Mouse (Mus musculus): Measurements from ENCODE around the gene Zfp462. TPM values are rescaled to one million over a fixed set of nuclear protein-coding genes. Genes with fewer than 3 reads are reported as not detected.

The Zfp462 gene
- total RNA-seq, 2 experiments from 2014 or later = 39.9 to 61.7 TPM

DNA sequence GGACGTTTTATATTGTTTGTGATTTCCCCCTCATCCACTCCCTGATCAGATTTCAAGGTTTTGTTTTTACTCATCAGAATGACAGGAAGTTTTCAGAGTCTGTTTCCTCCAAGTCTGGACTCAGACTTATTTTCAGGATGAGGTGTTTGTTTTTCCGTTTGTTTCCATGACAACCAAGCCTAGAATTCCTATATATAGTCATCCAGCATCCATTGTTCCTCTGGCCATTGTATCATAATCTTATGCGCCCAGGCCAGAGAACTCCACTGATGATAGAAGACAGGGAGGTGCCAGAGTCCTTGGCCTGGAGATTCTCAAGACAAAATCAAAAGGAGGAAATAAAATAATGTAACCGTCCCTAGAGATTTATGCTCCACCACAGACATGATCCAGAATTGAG is 97.7 kb downstream of the Zfp462 start:
- no peak for DNase-seq

DNA sequence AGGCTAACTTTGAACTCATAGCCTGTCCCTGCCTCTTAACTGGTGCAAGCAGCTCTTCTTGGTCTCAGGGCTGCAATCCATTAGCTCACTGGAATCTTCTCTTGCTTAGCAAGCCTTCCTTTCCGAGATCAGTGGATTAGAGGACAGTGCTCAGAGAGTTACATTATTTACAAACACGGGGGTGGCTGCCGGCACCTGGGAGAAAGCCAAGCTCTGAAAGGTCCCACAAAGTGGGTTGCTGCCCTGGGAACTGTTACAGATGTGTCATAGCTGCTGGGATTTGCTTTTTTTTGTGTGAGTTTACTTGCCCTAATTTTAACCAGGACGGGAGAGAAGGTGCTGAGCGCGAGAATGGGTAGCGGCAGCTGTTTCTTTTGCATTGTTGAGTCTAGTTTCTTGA is 102.4 kb downstream of the Zfp462 start:
- no peak for DNase-seq

DNA sequence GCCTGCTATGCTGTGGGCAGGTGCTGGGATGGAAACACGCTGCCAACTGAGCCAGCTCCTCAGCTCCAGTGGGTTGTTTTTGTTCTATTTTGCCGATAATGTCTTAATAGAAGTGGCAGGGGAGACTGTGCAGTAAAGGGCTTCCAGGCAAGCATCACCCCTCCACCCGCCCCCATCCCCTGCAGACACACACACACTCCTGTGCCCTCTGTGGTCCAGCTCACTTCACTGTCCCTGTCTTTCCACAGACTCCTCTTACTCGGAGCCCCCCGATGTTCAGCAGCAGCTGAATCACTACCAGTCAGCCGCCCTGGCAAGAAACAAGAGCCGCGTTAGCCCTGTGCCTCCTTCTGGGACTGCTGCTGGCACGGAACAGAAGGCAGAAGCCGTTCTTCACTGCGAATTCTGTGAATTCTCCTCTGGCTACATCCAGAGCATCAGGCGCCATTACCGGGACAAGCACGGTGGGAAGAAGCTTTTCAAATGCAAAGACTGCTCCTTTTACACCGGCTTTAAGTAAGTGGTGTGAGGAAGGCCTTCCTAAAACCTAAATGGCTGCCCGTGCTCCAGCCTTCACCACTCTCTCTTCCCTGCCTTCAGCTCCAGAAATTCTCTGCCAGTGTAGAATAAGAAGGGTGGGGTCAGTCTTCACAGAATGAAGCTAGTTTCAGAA is 105.2 kb downstream of the Zfp462 start:
- no peak for DNase-seq

DNA sequence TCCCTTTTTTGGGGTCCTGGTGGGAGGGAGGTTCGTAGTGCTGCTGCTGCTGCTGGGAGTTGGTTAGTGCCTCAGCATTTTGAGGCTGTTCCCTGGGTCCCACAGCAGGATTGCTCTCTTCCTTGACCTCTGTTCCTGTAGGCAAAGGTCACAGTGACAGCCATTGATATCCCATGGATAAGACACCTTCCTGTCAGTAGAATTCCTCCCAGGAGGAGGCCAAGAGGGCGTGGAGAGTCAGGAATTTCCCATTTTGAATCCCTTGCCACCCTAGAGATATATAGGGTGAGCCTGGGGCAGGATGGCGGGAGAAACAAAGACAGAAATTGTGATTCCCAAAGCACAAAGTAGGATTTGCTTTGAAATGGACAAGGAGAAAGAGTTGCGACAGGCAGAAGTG is 106.5 kb downstream of the Zfp462 start:
- no peak for DNase-seq

DNA sequence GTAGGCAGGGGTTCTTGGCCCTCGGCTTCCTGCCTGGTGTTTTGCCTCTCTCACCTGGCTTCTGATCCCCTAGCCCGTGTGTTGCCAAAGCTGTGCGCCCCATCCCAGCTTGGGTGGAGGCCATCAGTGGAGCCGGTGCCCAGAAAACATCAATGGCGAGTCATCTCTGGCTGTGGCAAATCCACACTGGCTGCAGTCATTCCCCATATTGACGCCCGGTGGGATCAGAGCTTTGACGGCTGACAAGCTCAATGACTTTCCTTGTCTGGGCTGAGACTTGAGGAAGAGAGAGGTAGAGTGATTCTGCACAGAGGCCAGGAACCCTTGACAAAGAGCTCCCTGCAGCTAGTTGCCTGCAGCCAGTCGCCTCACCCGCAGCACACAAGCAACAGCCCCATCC is 107.8 kb downstream of the Zfp462 start:
- no peak for DNase-seq

DNA sequence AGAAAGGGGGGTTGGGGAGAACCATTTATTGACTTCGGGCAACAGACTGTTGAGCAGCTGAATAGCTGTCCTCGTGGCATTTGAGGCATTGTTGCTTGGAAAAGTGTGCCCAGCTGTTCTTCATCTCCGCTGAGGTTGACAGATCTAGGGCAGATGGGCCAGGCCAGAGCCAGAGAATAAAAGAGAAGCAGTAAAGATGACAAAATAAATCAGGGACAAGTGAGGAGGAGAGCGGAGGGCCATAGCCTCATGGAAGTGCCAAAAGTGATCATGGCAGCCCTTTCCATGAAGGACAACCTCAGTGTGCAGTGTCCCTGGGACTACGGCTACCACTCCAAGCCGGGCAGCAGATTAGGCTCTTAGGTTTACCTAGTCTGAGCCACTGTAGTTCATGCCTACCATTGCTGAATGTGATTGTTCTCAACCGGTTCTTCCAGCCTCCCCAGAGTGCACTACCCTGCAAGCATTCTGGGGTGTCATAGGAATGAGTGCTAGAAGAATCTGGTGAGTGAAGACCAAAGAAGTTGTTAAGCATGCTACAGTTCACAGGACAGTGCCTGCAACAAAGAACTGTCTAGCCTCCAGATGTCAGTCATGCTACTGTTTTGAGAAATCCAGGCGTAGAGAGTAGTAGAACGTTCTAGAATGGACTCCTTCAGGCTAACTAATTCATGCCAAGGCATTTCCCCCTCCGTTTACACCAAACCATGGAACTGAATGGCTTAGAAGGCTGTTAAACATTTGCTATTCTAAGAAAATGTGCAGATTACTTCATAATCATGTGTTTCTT is 113.0 kb downstream of the Zfp462 start:
- peak; percentile 56 to 69 for DNase-seq

DNA sequence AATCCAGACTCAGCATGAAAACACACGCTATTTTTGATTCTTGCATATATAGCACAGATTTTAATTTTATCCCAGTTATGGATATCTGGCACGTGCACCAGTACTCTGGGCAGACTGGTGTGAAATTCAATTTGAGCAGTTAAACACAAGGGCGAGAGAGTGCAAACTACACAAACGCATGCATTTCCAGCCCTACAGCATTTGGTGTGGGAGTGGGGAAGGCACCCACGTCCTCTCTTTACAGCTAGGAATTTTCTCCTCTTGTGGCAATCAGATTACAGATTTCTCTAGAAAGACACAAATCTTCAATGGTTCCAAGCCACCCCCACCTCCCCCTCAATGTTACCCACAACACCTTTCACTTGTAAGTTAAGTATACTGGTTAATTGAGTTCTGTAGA is 114.1 kb downstream of the Zfp462 start:
- no peak for DNase-seq

DNA sequence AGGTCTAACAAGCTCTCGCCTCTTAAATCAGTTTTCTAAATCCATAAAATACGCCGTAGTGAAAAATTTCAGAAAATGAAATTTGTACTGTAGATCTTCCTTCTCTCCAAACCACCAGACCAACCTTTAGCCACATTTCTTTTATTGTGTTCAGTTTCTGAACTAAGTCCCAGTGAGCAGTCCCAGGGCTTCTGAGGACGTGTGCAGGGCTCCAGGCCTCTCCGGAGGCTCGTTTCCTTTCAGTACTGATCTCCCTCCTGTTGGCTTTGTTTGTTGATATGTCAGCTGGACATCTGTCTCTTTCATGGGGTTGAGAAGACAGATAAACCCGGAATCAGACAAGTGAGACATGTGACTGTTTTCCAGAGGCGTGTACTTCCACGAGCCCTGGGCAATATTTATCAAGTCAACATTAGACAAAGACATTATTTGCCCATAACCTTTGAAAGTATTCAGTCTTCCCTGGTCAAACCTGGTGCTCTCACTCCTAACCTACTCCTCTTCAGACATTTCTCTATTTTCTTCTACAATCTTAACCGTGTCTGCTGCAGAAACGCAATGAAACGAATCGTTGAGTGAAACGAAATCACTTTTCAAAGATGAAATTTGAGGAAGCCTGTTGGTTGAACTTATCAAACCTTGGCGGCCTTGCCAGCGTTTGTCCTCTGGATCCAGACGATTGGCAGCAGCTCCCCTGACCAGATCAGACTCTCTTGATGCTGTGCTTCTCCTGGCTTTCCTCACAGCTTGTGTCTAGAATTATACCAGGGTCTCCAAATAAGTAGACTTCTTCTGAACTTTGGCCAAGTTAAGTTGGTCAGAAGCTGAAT is 121.7 kb downstream of the Zfp462 start:
- no peak for DNase-seq

DNA sequence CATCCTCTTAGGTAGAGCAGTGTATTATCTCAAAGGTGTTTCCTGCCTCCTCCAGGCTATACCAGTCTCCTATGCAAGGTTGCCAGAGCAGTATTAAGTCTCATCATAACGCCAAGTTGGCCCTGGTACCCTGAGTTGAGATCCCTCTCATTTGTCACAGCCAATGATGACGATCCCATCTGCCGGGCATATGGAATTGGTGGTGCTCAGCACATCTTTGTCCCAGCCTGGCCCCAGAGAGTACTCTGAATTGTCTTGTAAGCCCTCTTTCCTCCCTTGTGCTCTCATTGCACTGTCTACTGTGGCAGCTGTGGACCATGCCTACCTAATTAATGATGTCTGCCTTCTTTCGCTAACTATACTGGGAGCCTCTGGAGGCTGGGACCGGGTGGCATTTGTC is 126.7 kb downstream of the Zfp462 start:
- DNase-seq = no peak

DNA sequence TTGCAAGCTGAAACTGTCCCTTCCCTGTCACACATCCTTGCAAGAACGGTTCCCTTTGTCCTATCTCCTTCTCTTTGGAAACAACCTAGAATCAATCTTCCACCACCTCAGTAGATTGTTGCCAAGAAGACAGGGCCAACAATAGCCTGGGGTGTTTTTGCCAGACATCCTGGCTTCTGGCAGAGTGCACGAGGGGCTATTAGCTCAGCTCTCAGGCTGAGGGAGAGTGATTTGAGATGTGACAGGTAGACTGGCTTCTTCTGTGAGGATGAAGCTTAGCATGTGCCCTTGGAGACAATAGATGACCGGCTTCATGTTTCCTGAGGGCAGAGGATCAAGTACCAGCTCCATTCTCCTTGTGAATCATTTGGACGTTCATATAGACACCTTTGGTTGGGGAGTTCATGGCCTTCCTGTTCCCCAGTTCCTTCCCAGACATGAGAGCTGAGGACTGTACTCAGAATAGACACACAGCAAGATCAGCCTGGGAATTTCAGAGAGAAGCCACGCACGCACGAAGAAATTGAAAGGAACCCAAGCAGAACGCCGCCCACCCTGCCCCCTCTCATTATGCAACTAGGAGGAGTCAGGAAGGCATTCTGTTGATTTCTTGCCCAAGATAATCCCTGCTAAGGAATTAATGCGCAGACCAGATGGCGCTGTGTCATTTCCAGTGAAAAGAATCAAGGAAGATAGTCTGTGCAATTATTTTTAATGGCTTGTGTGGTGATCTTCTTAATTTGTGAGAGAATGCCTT is 132.5 kb downstream of the Zfp462 start:
- DNase-seq = peak in 1 of 2 experiments; percentile 36

DNA sequence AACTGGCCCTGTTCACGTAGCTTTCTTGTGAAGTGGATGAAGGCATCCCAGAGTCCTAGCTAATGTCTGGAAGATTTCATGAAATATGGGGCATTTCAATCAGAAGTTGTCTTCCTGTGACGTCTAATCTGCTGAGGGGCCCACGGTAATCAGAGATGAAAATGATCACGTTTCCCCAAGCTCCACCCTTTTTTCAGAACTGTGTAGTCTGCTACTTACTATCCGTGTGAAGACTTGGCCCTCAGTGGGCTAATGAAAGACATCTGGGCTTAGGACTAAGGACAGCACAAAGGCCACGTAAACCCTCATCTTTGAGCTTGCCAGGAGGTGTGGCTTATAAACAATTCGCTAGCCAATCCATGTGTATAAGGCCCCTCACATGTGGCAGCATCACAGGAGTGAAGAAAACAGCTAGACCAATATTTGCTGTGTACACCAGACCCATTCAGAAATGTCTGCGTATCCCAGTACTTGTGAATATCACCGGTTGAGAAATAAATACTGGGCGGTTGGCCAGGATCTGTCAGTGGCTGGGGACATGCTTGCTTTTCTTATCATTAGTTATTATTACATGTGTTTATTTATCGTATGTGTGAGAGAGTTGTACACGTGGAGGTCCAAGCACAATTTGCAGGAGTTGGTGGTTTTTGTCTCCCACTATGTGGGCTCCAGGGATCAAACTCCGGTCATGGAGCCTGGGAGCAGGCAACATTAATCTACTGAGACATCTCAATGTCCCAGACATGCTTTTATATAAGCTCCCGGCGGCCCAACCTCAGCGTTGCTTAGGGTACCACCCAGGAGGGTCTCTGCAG is 133.3 kb downstream of the Zfp462 start:
- DNase-seq = peak; percentile 34 to 42

DNA sequence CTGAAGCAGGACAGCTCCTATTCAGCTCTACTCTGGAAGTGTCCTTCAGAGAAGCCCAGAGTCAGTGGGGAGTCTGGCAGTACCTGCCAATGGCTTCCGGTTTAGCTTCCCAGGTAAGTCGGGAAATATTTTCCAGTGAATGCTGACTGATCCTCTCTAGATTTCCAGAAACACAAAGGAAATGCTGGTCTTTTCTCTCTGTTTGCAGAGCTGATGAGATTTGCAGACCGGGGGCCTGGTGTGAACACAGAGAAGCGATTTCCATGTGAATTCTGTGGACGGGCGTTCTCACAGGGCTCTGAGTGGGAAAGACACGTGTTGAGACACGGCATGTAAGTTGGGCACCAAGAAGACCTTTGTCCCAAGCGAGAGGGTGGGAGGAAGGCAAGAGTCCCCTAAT is 134.2 kb downstream of the Zfp462 start:
- DNase-seq = no peak

DNA sequence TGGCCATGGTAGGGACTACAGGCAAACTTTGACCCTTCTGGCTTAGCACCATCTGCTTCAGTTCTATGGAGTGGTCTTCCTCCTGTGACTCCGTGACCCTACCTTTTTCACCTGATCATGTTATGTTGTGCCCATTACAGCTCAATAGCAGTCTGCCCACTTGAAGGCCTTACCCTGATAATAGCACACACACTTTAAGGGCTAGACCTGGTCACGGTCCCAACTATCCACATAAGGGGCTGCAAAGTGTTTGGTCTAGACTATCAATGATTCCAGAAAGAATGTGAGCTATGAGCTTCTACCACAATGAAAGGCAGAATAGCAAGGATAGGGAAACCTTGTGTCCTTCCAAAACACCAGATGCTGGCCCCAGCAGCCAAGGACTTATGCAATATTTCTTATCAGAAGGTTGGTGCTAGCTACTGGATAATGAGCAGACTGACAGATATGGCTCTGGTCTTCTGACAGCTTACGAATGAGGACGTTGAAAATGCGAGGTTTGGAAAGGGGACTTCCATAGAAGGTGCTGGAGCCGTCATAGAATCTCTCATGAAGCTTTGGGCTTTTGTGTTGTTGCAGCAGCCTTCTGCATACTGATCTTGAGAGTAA is 139.3 kb downstream of the Zfp462 start:
- no peak for DNase-seq

DNA sequence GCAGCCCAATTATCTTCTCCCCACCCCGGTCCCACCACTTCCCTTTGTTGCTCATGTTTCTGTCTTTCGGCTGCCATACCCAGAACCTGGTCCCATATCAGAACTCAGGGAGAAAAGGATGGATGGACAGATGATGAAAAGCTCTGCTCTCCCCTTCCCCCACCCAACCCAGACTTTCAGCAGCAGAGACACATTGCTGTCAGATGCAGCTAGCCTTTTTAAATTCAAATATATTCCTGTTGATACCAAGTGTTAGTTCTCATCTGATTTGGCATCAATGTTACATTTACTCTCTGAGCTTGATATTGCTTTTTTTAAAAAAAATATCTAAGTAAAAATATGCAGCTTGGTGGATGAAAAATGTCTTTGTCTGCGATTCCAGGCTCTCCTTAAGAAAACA is 143.3 kb downstream of the Zfp462 start:
- no peak for DNase-seq

DNA sequence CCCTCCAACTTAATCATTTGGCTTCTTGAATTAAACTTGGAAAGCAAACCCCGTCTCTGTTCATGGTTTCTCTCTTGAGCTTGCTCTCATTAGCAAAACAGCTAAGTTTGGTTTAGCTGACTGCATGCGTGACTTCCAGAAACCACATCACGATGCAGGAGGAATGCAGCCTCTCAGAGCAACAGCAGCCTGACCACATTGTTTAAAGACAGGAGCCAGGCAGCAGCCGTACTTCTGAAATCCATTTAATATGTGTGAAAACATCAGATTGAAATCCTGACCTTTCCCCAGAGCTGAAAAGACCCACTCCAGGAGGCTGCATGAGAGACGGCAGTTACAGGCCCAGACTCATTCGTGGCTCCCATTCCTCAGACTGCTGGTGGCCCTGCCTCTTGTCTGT is 144.1 kb downstream of the Zfp462 start:
- no peak for DNase-seq

DNA sequence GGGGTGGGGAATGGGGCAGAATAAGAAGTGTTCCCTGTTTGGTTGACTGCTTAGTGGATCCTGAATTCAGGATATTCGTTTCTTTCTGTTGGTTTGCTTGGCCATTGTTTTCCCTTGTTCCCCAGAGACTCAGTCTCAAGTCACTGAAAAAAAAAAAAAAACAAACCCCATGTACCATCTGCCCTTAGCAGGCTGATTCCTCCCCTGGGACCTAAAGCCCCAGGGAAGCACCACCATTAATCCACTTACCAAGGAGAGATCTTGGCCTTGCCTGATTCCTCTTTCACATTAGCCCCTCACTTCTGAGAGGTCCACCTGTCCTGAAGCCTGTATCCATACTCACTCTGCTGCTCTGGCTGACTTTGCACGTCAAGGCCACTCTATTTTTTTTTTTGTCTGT is 152.3 kb downstream of the Zfp462 start:
- no peak for DNase-seq

DNA sequence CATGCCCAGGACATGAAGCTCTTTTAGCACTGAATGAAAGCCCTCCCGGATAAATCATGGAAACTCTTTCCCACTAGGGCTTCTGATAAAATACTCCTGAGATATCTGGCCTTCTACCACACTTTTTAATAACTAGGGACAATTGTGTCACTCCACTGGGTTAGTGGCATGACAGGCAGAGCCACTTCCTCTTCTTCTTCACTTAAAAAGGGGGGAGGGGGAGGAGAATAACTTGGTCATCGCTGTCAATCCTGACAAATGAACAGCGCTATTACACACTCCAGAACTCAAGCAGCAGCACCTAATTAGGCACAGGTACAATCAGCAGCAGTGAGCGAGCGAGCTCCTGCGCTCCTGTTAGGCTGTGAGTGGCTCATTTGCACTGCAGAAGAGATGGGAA is 153.5 kb downstream of the Zfp462 start:
- no peak for DNase-seq

DNA sequence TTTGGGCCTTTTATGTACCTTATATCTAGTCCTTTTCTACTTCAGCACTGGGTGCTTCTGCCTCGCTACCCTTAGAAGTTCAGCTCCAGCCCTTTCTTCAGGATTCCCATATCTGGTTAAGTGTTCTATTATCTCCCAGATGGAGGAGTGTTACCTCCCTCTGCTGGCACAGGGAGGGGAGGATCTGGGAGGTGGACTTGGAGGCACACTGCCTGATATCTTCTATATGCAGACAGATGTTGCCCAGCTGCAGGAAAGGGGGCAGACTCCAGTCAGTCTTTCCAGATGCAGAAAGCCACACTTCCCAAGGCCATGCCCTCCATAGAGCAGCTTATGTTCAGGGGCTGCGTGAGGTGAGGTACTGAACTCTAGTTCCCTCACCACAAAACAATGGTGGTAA is 156.0 kb downstream of the Zfp462 start:
- DNase-seq = peak; percentile 15 to 23

DNA sequence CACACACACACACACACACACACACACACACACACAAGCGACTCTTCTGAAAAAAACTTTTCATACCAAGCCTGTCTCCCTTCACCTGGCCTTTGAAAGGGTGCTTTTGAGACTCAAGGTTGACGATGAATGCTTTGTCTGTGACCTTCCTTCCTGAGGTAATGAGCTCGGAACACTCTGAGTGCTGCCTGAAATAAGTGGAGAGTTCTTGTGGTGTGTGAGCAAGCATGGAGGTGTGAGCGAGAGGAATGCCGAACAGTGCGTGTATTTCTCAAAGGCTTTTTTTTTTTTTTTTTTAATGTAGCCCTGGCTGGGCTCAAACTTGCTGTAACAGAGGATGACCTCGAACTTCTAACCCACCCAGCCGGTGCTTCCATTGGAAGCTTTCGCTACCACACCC is 156.8 kb downstream of the Zfp462 start:
- no peak for DNase-seq

DNA sequence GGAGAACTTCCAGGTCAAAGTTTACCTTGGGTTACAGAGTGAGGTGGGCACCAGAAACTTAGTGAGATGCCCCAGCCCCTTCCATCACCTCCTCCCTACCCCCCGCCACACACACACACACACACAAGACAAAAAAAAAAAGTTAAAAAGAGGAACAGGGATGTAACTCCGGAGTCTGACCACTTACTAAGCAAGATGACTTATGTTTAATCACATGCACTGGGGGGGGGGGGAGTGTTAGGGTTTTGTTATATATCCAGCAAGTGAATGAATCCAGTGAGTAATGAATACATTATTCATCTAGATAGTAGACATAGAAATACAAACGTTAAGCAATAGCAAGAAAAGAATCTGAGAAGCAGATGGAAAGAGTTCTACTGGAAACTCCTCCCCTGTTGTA is 157.5 kb downstream of the Zfp462 start:
- DNase-seq = no peak

DNA sequence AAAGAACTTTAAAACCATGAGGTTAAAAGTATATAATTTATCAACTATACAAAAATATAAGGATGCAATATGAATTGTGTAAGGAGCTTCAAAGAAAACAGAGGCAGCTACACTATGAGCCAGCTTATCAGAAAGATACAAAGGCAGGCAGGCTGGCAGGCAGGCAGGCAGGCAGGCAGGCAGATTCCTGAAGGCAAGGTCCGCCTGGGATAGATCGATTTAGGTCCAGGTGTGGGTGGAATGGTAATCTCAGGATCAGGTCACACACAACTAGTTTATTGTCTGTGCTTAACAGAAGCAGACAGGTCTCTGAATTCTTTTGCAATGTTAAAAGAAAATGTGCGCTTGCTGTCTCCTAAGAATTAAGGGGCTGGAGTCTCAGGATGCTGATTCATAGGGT is 158.7 kb downstream of the Zfp462 start:
- no peak for DNase-seq

Data from adrenal gland, postnatal 36 days (tissue).